Mouse (Mus musculus) heart, embryonic 15.5 days (tissue): ENCODE measurements at regions not wholly inside any gene's neighbourhood (a gene's known extent, or its start where the extent isn't known, plus 50 kb on each side); places are given as distances from the start of the nearest gene placed in this dataset.

Source experiments
- ATAC-seq: fragments of 200-750 bp; cut with Nextera tagmentation; replicated peaks from 2 replicates; pipeline ENCODE4 v1.8.0; 2017; ENCODE audit warnings: low read depth, moderate TSS enrichment; ENCODE audit not compliant: insufficient number of reproducible peaks, insufficient read depth, low FRiP score
- H3K27ac ChIP-seq: fragments of 300-500 bp; sonication (generic); 2 replicates; pipeline ENCODE4 v1.5.1; 2015; ENCODE audit warnings: mild to moderate bottlenecking, inconsistent platforms
- H3K27me3 ChIP-seq: fragments of 300-500 bp; sonication (generic); 2 replicates; pipeline ENCODE4 v1.6.1; 2015; ENCODE audit warnings: inconsistent platforms
- H3K36me3 ChIP-seq: fragments of 300-500 bp; sonication (generic); 2 replicates; pipeline ENCODE4 v1.6.1; 2015; ENCODE audit warnings: mild to moderate bottlenecking, inconsistent platforms
- H3K4me1 ChIP-seq: fragments of 300-500 bp; sonication (generic); replicated peaks from 2 replicates; pipeline ENCODE4 v1.6.1; 2015; ENCODE audit warnings: inconsistent platforms
- H3K4me2 ChIP-seq: fragments of 300-500 bp; sonication (generic); 2 replicates; pipeline ENCODE4 v1.6.1; 2015; ENCODE audit warnings: inconsistent platforms, mild to moderate bottlenecking, moderate library complexity
- H3K4me3 ChIP-seq: fragments of 300-500 bp; sonication (generic); 2 replicates; pipeline ENCODE4 v1.5.1; 2015; ENCODE audit warnings: mild to moderate bottlenecking, inconsistent platforms
- H3K9ac ChIP-seq: fragments of 300-500 bp; sonication (generic); 2 replicates; pipeline ENCODE4 v1.6.1; 2015; ENCODE audit warnings: mild to moderate bottlenecking, inconsistent platforms
- H3K9me3 ChIP-seq: fragments of 300-500 bp; sonication (generic); replicated peaks from 2 replicates; pipeline ENCODE4 v1.6.1; 2016; ENCODE audit warnings: inconsistent platforms
- WGBS: fragments of 180-500 bp; shearing (Covaris S2); methylation state at CpG from one replicate; pipeline ENCODE4 v1.1.7; 2015; ENCODE audit warnings: mixed read lengths; 5-methylcytosine and 5-hydroxymethylcytosine counted together

- ATAC-seq = no peak
- no peak overlapping the region for H3K4me2 ChIP-seq
- H3K9me3 ChIP-seq = no peaks in the 10 kb centered on the region
- peaks cover 2% of the 10 kb centered on the region; the same call in 1 of the 2 replicates for H3K4me1 ChIP-seq
- 78% methylated on average over 2 of the region's 2 CpGs for WGBS
- no peak overlapping the region for H3K9ac ChIP-seq
- no peak overlapping the region for H3K4me3 ChIP-seq
- no peaks in the 10 kb centered on the region for H3K36me3 ChIP-seq
- no peak overlapping the region for H3K27ac ChIP-seq
- no peaks in the 10 kb centered on the region for H3K27me3 ChIP-seq
These were observed 152.1 kb upstream of the Slco6d1 start for GRCm38 (mm10) chr1:98268853-98269252.

GRCm38 (mm10) chr1:98270212-98270611, 150.7 kb upstream of the Slco6d1 start:
- no peak for ATAC-seq
- Histone ChIP-seq H3K4me3 (no peak overlapping the region), H3K4me2 (no peak overlapping the region), H3K9me3 (no peaks in the 10 kb centered on the region), H3K36me3 (no peaks in the 10 kb centered on the region), H3K4me1 (peaks cover 2% of the 10 kb centered on the region; the same call in 1 of the 2 replicates), H3K27me3 (no peaks in the 10 kb centered on the region), H3K27ac (no peak overlapping the region), H3K9ac (no peak overlapping the region)
- 40% methylated on average over 1 of the region's 1 CpGs for WGBS

- peak; percentile 92 for ATAC-seq
- H3K4me2 ChIP-seq = peak overlapping the region; percentile 19; the same call in 1 of the 2 replicates
- no peaks in the 10 kb centered on the region for H3K36me3 ChIP-seq
These were observed 146.8 kb upstream of the Slco6d1 start for GRCm38 (mm10) chr1:98273966-98274616.

GRCm38 (mm10) chr1:98275524-98275923, 145.4 kb upstream of the Slco6d1 start:
- H3K27ac ChIP-seq = peak overlapping the region; percentile 53; the same call in 1 of the 2 replicates
- 64% methylated on average over 1 of the region's 1 CpGs for WGBS

More at GRCm38 (mm10) chr1:98273966-98274616, 146.8 kb upstream of the Slco6d1 start:
- WGBS = 30% methylated on average over 6 of the region's 6 CpGs
- Histone ChIP-seq H3K27ac (peak overlapping the region; percentile 81), H3K9me3 (no peaks in the 10 kb centered on the region), H3K4me1 (peaks cover 7% of the 10 kb centered on the region), H3K4me3 (no peak overlapping the region), H3K27me3 (no peaks in the 10 kb centered on the region), H3K9ac (no peak overlapping the region)

GRCm38 (mm10) chr1:98279446-98280048, 141.4 kb upstream of the Slco6d1 start:
- Histone ChIP-seq H3K4me1 (peaks cover 13% of the 10 kb centered on the region), H3K27me3 (no peaks in the 10 kb centered on the region), H3K36me3 (no peaks in the 10 kb centered on the region), H3K27ac (peak overlapping the region; percentile 71), H3K4me2 (no peak overlapping the region), H3K9me3 (no peaks in the 10 kb centered on the region), H3K4me3 (no peak overlapping the region), H3K9ac (no peak overlapping the region)
- 30% methylated on average over 2 of the region's 2 CpGs for WGBS
- ATAC-seq = 0 out of 2 replicates have a peak, but pooled peaks have one; percentile 50

More at GRCm38 (mm10) chr1:98275524-98275923, 145.4 kb upstream of the Slco6d1 start:
- H3K4me3 ChIP-seq = no peak overlapping the region
- no peaks in the 10 kb centered on the region for H3K27me3 ChIP-seq
- no peaks in the 10 kb centered on the region for H3K9me3 ChIP-seq
- ATAC-seq = no peak
- no peak overlapping the region for H3K4me2 ChIP-seq
- peaks cover 14% of the 10 kb centered on the region for H3K4me1 ChIP-seq
- H3K36me3 ChIP-seq = no peaks in the 10 kb centered on the region
- no peak overlapping the region for H3K9ac ChIP-seq

- peaks cover 13% of the 10 kb centered on the region for H3K4me1 ChIP-seq
- H3K4me3 ChIP-seq = no peak overlapping the region
- 54% methylated on average over 9 of the region's 9 CpGs for WGBS
- peak overlapping the region; percentile 71 for H3K27ac ChIP-seq
- no peak overlapping the region for H3K4me2 ChIP-seq
- no peaks in the 10 kb centered on the region for H3K27me3 ChIP-seq
- H3K36me3 ChIP-seq = no peaks in the 10 kb centered on the region
- no peaks in the 10 kb centered on the region for H3K9me3 ChIP-seq
- H3K9ac ChIP-seq = no peak overlapping the region
- ATAC-seq = no peak
These were observed 140.5 kb upstream of the Slco6d1 start for GRCm38 (mm10) chr1:98280263-98281052.

GRCm38 (mm10) chr1:98281053-98281770, 139.7 kb upstream of the Slco6d1 start:
- Histone ChIP-seq H3K4me1 (peaks cover 13% of the 10 kb centered on the region), H3K27me3 (no peaks in the 10 kb centered on the region), H3K9me3 (no peaks in the 10 kb centered on the region), H3K4me3 (no peak overlapping the region), H3K27ac (peak overlapping the region; percentile 71), H3K4me2 (no peak overlapping the region), H3K9ac (no peak overlapping the region), H3K36me3 (no peaks in the 10 kb centered on the region)
- no peak for ATAC-seq
- WGBS = 85% methylated on average over 2 of the region's 2 CpGs

- ATAC-seq = no peak
- Histone ChIP-seq H3K9me3 (no peaks in the 10 kb centered on the region), H3K9ac (no peak overlapping the region), H3K36me3 (no peaks in the 10 kb centered on the region), H3K4me1 (peaks cover 13% of the 10 kb centered on the region), H3K4me3 (no peak overlapping the region), H3K27ac (no peak overlapping the region), H3K4me2 (no peak overlapping the region), H3K27me3 (no peaks in the 10 kb centered on the region)
- WGBS = 78% methylated on average over 2 of the region's 2 CpGs
These were observed 139.2 kb upstream of the Slco6d1 start for GRCm38 (mm10) chr1:98281771-98282149.

GRCm38 (mm10) chr1:98303166-98303565, 117.8 kb upstream of the Slco6d1 start:
- no peaks in the 10 kb centered on the region for H3K27me3 ChIP-seq
- no peaks in the 10 kb centered on the region for H3K36me3 ChIP-seq
- no peak for ATAC-seq
- no peaks in the 10 kb centered on the region for H3K4me1 ChIP-seq
- no peak overlapping the region for H3K9ac ChIP-seq
- H3K9me3 ChIP-seq = no peaks in the 10 kb centered on the region
- WGBS = 76% methylated on average over 2 of the region's 2 CpGs
- H3K4me2 ChIP-seq = no peak overlapping the region
- no peak overlapping the region for H3K27ac ChIP-seq
- H3K4me3 ChIP-seq = no peak overlapping the region

- Histone ChIP-seq H3K36me3 (no peaks in the 10 kb centered on the region), H3K27ac (no peak overlapping the region), H3K4me3 (no peak overlapping the region), H3K9ac (no peak overlapping the region), H3K27me3 (no peaks in the 10 kb centered on the region), H3K9me3 (no peaks in the 10 kb centered on the region), H3K4me1 (peaks cover 3% of the 10 kb centered on the region; the same call in 1 of the 2 replicates), H3K4me2 (no peak overlapping the region)
- WGBS = 86% methylated on average over 1 of the region's 1 CpGs
- ATAC-seq = no peak
These were observed 114.6 kb upstream of the Slco6d1 start for GRCm38 (mm10) chr1:98306363-98306762.

GRCm38 (mm10) chr1:98307519-98307918, 113.4 kb upstream of the Slco6d1 start:
- Histone ChIP-seq H3K9ac (no peak overlapping the region), H3K4me1 (peaks cover 3% of the 10 kb centered on the region; the same call in 1 of the 2 replicates), H3K4me3 (no peak overlapping the region), H3K4me2 (no peak overlapping the region), H3K36me3 (no peaks in the 10 kb centered on the region), H3K27me3 (no peaks in the 10 kb centered on the region), H3K27ac (no peak overlapping the region), H3K9me3 (no peaks in the 10 kb centered on the region)
- ATAC-seq = no peak
- WGBS = 87% methylated on average over 2 of the region's 2 CpGs
